Mouse (Mus musculus): ENCODE data around the gene Vmo1.
"Not testable (repeated sequence)": the region's sequence is repeated elsewhere in the genome, so short reads cannot be mapped to it uniquely, and the experiment has no call there.

Vmo1 gene

GRCm38 (mm10) chr11:70520178-70520769 lies 5.9 kb upstream of the Vmo1 start:
- DNase-seq (ENCODE audit: inconsistent ontology term): peak; percentile 27

- no peak for DNase-seq (ENCODE audit: inconsistent ontology term)
Observed at GRCm38 (mm10) chr11:70518923-70519322, 4.5 kb upstream of the Vmo1 start, which contains the start of gene Gltpd2. Gene Gltpd2 (plus strand): TSS chr11:70519196.

- no peak for DNase-seq (ENCODE audit: inconsistent ontology term)
Observed at GRCm38 (mm10) chr11:70518436-70518835, 4.0 kb upstream of the Vmo1 start.

- peak; percentile 53 for DNase-seq (ENCODE audit: inconsistent ontology term)
Observed at GRCm38 (mm10) chr11:70516352-70516751, 1.9 kb upstream of the Vmo1 start.

- no peak for DNase-seq (ENCODE audit: inconsistent ontology term)
Observed at GRCm38 (mm10) chr11:70513520-70513919, 896 bp downstream of the Vmo1 start.

GRCm38 (mm10) chr11:70512709-70513342 lies 1.6 kb downstream of the Vmo1 start:
- DNase-seq (ENCODE audit: inconsistent ontology term): no peak

GRCm38 (mm10) chr11:70511825-70512224 lies 2.6 kb downstream of the Vmo1 start:
- no peak for DNase-seq (ENCODE audit: inconsistent ontology term)

GRCm38 (mm10) chr11:70511242-70511641 lies 3.2 kb downstream of the Vmo1 start:
- no peak for DNase-seq (ENCODE audit: inconsistent ontology term)

GRCm38 (mm10) chr11:70509753-70510564 lies 4.5 kb downstream of the Vmo1 start:
- DNase-seq (ENCODE audit: inconsistent ontology term): peak; percentile 37

GRCm38 (mm10) chr11:70506962-70507515 lies 7.4 kb downstream of the Vmo1 start:
- DNase-seq (ENCODE audit: inconsistent ontology term): no peak

- DNase-seq (ENCODE audit: inconsistent ontology term): peak; percentile 45
Observed at GRCm38 (mm10) chr11:70506385-70506784, 8.0 kb downstream of the Vmo1 start.

- no peak for DNase-seq (ENCODE audit: inconsistent ontology term)
Observed at GRCm38 (mm10) chr11:70504970-70505369, 9.4 kb downstream of the Vmo1 start, which contains the start of gene Tm4sf5. Gene Tm4sf5 (plus strand): TSS chr11:70505244.

- DNase-seq (ENCODE audit: inconsistent ontology term): no peak
Observed at GRCm38 (mm10) chr11:70502018-70502417, 12.4 kb downstream of the Vmo1 start.

GRCm38 (mm10) chr11:70500476-70500812 lies 14.0 kb downstream of the Vmo1 start:
- DNase-seq (ENCODE audit: inconsistent ontology term): no peak

GRCm38 (mm10) chr11:70499566-70500475 lies 14.6 kb downstream of the Vmo1 start:
- DNase-seq (ENCODE audit: inconsistent ontology term): no peak

- DNase-seq (ENCODE audit: inconsistent ontology term): no peak
Observed at GRCm38 (mm10) chr11:70489684-70490083, 24.7 kb downstream of the Vmo1 start.

GRCm38 (mm10) chr11:70489138-70489537 lies 25.3 kb downstream of the Vmo1 start:
- DNase-seq (ENCODE audit: inconsistent ontology term): no peak

- DNase-seq (ENCODE audit: inconsistent ontology term): no peak
Observed at GRCm38 (mm10) chr11:70487816-70488215, 26.6 kb downstream of the Vmo1 start.

- no peak for DNase-seq (ENCODE audit: inconsistent ontology term)
Observed at GRCm38 (mm10) chr11:70485498-70485897, 28.9 kb downstream of the Vmo1 start.

- DNase-seq (ENCODE audit: inconsistent ontology term): no peak
Observed at GRCm38 (mm10) chr11:70474872-70475534, 39.4 kb downstream of the Vmo1 start.

GRCm38 (mm10) chr11:70473291-70473690 lies 41.1 kb downstream of the Vmo1 start:
- not testable (repeated sequence) for DNase-seq (ENCODE audit: inconsistent ontology term)

Data from Muller cell, postnatal 12 days (primary cell).